Mouse (Mus musculus): ENCODE data around the gene Smad3. TPM values are rescaled to one million over a fixed set of nuclear protein-coding genes. Genes with fewer than 3 reads are reported as not detected.

The Smad3 gene
- total RNA-seq (2023): 10 to 100 TPM; 32.4 to 36.9 TPM

DNA sequence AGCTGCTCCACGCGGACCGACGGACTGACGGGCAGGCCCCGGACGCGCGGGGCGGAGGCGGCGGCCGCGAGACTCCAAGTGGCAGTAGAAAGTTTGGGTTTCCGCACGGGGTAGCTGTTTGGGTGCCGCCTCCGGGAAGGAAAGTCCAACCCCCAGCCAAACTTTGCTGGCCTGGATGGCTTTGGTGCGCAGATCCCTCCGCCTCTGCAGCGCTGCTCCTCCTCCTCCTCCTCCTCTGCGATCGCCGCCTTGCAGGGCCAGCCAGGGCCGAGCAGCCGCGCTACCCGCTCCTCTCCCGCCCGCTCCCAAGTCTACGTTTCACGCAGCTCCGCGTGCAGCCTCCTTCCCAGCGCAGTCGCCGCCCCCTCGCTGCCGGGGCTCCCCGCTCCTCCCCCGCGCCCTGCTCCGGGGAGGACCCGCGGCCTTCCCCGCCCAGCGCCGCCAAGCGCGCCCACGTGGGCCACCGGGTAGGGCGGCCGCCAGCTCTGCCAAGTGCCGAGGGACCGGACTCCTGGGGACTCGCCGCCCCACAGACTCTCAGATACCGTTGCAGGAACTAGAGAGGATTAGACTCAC is at the start of gene Smad3:
Smad3 (minus strand) TSS at position 130 of the 576 bp plus-strand sequence.

DNA sequence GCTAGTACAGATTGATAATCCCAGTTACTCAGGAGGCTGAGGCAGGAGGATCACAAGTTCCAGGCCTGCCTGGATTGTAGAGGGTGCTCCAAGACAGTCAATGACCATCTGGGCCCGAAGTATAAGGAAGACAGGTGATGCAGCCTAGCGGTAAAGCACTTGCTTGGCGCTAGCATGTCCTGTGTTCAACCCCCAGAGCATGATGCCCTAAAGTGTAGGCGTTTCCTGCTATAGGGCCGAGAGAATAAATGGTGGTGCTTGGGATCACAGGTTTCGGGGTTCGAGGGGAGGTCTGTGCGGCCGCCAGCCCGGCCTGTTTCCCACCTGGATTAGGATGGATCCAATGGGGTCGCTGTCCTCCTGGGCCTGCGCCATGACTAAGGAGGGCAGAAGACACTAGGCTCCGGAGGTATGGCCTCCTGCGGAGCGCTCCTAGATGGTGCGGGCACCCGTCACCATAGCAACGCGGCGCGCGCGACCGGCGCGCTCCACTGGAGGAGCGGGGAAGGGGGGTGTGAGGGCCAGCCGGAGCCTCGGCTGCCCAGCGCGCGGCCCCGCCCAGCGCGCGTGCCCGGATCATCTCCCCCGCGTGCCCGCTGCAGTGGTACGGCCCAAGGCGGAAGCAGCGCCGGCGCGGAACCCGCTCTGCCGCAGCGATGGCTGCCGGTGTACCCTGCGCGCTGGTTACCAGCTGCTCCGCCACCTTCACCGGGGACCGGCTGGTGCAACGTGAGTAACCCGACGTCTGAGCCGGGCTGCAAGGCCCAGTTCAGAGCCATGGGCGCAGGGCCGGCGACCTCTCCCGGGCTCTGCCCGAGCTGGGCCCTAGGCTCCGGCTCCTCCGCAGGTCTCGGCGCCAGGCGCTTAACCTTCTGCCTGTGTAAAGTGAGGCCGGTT is 155.5 kb downstream of the Smad3 start, which contains the start of the genes Iqch and Aagab:
Iqch (minus strand) TSS at position 451 of the 897 bp plus-strand sequence.
Aagab (plus strand) TSS at position 618 of the 897 bp plus-strand sequence.

Other genes with a start within 250 kb of the Smad3 start
- not detected for gene Iqch, start 155.5 kb downstream of the Smad3 start, total RNA-seq (2023)
- gene Aagab, start 155.3 kb downstream of the Smad3 start, total RNA-seq (2023): 10 to 100 TPM; 26.5 to 29.4 TPM

Data from neutrophil, adult 59 days (primary cell).